Mouse (Mus musculus) kidney, postnatal 4 days (tissue): ENCODE measurements around the gene Hpn.

Source experiments
- DNase-seq, 2 experiments: peaks; one replicate each; pipeline ENCODE4 v3.0.0; 2021; ENCODE audit warnings: mixed read lengths in 2 of 2

The Hpn gene

GRCm38 (mm10) chr7:31115182-31115581 lies at the start of gene Hpn:
Hpn (minus strand) TSS chr7:31115290.
- DNase-seq, result peak; percentile 71 to 86

GRCm38 (mm10) chr7:31164748-31165147 lies 49.7 kb upstream of the Hpn start:
- DNase-seq, result no peak

- DNase-seq, result no peak
These were observed 48.8 kb upstream of the Hpn start for GRCm38 (mm10) chr7:31163666-31164577.

- no peak for DNase-seq
These were observed 47.2 kb upstream of the Hpn start for GRCm38 (mm10) chr7:31162324-31162723.

GRCm38 (mm10) chr7:31161831-31162230 lies 46.7 kb upstream of the Hpn start:
- no peak for DNase-seq

- no peak for DNase-seq
These were observed 46.2 kb upstream of the Hpn start for GRCm38 (mm10) chr7:31161246-31161645.

GRCm38 (mm10) chr7:31160763-31161162 lies 45.7 kb upstream of the Hpn start:
- no peak for DNase-seq

GRCm38 (mm10) chr7:31156034-31156928 lies 41.2 kb upstream of the Hpn start:
- peak in 1 of 2 experiments; percentile 55 for DNase-seq

GRCm38 (mm10) chr7:31155296-31156033 lies 40.4 kb upstream of the Hpn start, which contains the start of gene Gramd1a:
Gramd1a (minus strand) TSS chr7:31155896.
- DNase-seq, result peak in 1 of 2 experiments; percentile 62

- DNase-seq, result no peak
These were observed 38.6 kb upstream of the Hpn start for GRCm38 (mm10) chr7:31153536-31154320.

- DNase-seq, result peak; percentile 77 to 87
These were observed 36.5 kb upstream of the Hpn start for GRCm38 (mm10) chr7:31151301-31152241.

- DNase-seq, result peak; percentile 91 to 95
These were observed 35.6 kb upstream of the Hpn start for GRCm38 (mm10) chr7:31150566-31151300.

GRCm38 (mm10) chr7:31149751-31150565 lies 34.9 kb upstream of the Hpn start:
- peak in 1 of 2 experiments; percentile 30 for DNase-seq

GRCm38 (mm10) chr7:31149271-31149670 lies 34.2 kb upstream of the Hpn start:
- no peak for DNase-seq

- DNase-seq, result peak; percentile 55 to 67
These were observed 33.7 kb upstream of the Hpn start for GRCm38 (mm10) chr7:31148756-31149155.

- no peak for DNase-seq
These were observed 33.0 kb upstream of the Hpn start for GRCm38 (mm10) chr7:31148086-31148485.

- DNase-seq, result no peak
These were observed 30.6 kb upstream of the Hpn start for GRCm38 (mm10) chr7:31145596-31146160.

GRCm38 (mm10) chr7:31144886-31145285 lies 29.8 kb upstream of the Hpn start:
- no peak for DNase-seq

GRCm38 (mm10) chr7:31140941-31141340 lies 25.9 kb upstream of the Hpn start:
- no peak for DNase-seq
